Mouse (Mus musculus) cerebellum, postnatal 4 days (tissue): ENCODE results near the gene Clic4.

Source experiments
- DNase-seq, 2 experiments: peaks; one replicate each; pipeline ENCODE4 v3.0.0; 2022; ENCODE audit warnings: low spot score in 2 of 2, mixed read lengths in 1 of 2

The Clic4 gene

DNA sequence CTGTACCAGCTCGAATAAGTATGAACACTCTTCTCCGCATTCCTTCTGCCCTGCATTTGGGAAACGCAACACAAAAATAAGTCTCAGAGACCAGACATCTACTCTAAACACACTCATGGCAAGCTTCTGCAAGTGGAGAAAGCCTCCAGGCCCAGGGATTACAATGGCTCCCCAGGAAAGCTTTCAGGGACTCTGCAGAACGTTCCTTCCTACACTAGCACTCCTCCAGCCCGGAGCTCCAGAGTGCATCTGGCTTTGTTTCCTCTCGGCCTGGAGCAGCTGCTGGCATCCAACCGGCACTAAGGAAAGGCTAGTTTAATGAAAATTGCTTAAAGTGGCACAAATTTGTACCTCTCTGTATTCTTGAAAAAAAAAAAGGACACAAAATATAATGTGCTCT is 14.1 kb downstream of the Clic4 start:
- DNase-seq: peak in 1 of 2 experiments; percentile 17

DNA sequence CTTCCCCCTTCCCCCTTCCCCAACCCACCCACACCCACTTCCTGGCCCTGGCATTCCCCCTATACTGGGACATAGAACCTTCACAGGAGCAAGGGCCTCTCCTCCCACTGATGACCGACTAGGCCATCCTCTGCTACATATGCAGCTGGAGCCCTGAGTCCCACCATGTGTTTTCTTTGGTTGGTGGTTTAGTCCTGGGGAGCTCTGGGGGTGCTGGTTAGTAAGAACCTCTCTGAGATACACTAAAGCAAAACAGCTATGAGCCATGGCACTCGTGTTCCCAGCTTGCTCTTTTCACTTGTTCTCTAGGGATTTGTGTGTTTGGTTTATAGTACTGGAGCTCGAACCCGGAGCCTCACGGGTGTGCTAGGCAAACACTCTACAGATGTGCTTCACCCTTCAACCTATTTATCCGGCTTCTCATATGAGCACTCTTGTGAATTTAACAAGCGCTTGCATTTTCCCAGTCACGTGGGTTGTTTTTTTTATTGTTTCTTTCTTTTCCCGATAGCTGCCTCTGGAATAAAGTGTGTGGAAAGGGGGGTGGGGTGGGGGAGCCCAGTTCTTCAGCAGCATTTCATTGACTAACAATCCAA is 14.6 kb downstream of the Clic4 start:
- no peak for DNase-seq

DNA sequence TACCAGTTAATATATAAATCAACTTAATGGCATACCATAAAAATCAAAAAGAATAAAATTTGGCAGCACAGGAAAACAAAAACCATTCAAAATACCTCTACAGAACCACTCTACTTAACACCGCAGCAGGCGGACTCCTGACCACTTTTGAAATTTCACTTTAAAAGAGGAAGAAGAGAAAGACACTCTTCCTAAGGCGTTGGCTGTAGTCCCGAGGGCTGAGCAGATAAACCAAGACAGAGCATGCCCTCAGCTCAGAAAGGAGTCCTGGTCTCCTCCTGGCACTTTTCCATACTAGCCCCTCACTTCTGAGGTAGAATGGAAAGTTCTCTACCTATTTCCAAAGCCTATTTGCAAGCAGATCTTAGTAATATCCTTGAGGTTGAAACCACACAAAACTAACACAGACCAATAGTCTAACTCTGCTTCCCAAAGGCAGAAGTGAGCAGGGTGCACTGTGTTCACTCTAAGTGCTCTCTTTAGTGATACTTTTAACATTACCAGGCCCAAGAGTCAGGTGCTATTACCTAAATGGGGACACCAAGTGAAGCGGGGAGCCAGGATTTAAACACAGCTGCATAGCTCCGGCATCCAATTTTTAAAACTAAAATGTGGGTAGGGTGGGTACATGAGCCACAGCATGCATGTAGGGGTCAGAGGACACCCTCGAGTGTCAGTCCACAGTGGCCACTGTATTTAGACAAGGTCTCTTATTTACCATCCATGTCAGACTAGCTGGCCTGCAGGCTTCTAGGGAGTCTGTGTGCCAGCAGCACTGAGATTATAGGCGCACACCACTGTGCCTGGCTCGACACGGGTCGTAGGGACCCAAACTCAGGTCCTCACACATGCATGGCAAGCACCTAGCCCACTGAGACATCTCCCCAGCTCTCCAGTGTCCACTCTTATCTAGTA is 15.8 kb downstream of the Clic4 start:
- DNase-seq: no peak

DNA sequence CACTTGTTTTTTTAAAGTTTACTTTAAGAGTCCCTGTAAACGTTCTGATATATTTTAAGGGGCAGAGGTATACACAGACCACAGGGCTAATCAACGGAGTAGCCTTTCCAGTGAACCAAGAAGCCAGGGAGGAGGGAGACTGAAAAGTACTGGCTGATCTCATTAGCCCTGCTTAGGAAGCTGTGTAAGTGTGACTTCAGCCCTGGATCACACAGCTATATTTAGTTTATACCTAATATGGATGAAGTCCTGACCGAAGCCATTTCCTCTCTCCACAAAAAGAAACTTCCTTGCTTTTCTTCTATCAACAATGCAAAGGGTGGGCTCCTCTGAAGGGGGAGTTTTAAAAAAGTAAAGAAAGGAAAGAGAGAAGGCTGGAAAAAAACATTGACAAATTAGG is 17.8 kb downstream of the Clic4 start:
- DNase-seq: no peak

DNA sequence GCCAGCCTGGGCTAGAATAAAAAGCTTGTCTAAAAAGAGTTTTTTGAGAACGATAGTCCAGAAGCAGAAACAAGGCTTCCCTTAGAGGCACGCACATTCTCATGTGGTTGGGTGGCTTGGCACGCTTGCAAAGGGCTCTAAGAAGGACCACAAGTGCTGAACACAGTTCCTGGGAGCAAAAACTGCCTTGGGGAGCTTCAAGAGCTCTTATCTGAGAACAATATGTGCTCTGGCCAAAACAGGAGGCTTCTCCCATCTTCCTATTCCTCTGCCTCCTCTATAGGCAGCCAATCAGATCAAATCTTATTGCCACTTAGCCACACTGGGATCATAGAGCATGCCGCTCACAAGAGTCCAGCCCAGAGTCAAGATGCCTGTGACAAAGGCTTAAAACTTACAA is 18.3 kb downstream of the Clic4 start:
- no peak for DNase-seq

DNA sequence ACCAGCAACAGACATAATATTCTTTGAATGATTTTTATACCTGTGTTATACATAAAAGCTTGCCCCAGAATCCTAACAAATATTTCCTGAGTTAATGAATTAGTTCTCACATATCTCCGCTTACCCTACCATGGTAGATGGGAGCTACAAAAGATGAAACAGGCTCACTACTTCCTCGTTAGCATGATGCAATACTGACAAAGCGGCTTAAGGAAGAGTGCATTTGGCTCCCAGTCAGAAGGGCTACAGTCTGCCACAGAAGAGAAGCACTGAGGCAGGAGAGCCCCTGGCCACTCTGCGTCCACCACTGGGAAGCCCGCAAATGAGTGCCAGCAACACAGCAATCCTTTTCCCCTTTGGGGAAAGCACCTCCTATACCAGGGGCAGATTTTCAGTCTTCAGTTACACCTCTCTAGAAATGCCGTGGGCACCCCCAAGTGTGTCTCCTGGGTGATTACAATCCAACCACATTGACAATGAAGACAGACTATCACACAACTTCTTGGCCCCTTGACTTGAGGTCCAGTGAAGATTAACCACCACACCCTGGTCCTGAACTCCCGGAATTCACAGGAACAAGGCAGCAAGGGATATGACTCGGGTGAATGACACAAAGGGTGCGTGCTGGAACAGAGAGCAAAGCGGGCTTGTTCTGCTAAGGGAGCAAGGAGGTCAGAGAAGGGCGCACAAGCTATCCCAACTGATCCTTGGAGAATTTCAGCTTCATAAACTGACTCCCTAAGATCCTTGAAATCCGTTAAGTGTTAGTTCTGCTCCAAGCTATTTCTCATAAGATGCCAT is 19.2 kb downstream of the Clic4 start:
- no peak for DNase-seq

DNA sequence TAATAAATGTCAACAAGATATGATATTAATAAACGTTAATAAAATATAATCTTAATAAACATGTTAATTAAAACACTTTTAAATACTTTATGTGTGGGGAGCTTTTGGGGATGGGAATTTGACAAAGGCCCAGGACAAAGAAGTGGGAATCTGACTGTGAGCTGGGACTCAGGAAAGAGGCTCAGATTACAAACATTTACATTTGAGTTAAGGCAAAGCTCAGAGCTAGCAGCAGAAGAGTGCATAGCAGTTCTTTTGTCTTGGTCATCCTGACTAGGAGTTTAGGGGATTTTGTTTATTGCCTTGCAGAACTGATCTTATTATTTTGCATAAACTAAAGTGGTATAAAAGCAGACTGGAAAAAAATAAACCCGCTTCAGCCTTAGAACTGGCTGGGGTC is 20.8 kb downstream of the Clic4 start:
- no peak for DNase-seq

DNA sequence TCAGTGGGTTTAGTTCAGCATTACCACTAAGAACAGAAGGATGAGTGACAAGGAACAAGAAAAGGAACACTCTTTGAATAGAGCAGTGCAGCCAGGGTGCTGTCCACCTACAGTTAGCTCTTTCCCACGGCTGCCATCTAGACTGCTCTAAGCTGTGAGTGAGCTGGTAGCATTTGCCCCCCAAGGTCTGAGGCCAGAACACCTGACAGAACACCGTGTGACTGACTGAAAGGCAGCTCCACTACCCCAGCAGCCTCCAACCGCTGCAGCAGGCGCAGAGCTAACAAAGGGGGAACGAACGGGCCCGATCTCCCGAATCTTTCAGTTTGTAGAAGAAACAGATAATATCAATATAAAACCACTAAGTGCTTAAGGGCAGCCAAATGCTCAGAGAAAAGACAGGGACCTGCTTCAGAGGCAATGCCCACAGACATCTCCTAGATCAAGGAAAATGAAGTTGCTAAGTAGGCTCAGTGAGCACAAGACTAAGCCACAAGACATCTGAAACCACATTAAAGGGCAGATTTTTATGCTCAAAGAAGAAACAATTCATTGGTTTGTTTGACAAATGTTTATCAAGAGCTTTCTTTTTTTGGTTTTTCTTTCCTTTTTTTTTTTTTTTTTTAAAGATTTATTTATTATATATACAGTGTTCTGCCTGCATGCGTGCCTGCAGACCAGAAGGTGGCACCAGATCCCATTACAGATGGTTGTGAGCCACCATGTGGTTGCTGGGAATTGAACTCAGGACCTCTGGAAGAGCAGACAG is 24.2 kb downstream of the Clic4 start:
- no peak for DNase-seq

DNA sequence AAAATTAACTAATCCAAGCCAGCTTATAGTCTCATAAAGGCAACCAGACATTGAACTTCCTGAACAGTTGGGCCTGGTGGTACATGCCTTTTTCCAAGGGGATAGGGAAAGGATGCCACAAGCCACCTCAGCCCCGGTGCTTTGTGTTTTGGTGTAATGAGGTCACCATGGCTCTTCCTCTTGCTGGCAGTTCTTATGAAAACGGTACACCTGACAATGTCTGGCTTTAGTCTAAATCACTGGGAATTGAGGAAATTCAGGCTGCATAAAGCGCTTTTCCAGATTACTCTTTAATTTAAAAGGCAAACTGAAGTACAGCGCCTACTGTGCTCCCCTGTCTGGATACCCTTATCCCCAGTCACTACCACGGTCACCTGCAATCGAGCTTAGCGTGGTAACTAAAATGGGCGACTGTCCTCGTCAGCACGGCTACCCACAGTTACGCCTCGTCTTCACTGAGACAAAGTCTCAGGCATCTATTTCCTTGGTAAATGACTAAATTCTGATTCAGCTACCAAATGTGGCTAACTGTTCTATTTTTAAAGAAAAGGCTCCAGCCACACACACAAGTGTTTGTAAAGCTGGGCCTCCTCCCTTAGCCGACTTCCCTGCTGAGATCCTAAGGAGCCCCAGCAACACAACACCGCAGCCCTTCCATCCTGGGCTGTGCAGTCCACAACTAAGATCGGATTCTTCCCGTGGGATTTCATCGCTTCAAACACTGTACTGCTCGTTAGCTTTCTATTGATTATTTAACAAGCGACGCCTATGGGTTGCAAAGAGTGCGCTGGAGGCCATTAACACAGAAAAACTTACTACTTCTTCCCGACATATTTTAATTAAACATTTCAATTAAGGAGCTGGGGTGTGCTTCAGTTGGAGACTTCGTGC is 25.5 kb downstream of the Clic4 start:
- no peak for DNase-seq

DNA sequence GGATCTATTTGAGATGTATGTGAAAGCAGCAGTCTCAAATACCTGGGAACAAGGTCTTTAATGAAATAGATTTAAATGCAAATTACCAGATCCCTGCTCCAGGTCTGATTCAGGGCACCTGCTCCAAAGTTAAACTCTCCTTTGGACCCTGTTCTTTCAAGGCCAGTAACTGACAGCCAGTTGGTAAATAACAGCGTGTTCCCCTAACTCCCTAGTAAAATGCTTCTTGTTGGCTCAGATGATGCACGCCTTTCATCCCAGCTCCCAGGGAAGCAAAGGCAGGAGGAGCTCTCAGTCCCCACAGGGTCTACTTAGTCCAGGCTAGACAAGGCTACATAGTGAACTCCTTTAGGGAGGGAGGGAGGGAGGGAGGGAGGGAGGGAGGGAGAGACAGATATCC is 26.2 kb downstream of the Clic4 start:
- no peak for DNase-seq

DNA sequence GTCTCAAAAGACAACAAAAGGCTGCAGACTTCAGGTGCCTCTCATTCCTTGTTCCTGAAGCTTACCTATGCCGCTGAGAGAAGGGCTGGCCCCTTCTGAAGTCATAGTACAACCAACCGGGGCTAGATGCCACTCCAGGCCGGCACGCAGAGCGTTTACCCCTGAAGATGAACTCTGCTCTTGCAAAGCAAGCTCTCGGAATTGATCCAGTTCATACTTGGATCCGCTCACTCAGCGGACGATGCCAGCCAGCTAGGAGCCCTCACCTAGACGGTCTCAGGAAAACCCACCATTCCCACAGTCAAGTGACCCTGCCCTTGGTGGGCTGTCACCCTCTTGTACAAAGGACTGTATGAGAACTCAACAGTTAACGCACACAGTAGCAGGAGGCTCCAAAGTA is 26.8 kb downstream of the Clic4 start:
- no peak for DNase-seq

DNA sequence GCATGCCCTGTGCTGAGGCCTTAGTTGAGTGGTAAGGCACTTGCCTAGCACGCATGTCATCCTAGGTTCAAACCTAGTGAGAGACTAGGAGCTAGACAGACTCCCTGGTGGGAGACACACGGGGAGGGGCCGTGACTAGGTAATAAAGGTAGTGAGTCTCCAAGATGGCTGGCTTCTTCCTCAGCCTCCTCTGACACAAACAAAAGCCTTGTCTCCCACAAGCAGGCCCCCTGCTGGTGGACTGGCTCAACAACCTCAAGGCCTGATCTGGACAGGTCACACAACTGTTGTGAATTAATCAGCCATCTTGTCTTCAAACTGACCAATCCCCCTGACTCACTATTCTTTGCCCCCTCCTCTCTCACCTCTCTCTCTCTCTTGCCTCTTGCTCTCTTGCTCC is 28.3 kb downstream of the Clic4 start:
- no peak for DNase-seq

DNA sequence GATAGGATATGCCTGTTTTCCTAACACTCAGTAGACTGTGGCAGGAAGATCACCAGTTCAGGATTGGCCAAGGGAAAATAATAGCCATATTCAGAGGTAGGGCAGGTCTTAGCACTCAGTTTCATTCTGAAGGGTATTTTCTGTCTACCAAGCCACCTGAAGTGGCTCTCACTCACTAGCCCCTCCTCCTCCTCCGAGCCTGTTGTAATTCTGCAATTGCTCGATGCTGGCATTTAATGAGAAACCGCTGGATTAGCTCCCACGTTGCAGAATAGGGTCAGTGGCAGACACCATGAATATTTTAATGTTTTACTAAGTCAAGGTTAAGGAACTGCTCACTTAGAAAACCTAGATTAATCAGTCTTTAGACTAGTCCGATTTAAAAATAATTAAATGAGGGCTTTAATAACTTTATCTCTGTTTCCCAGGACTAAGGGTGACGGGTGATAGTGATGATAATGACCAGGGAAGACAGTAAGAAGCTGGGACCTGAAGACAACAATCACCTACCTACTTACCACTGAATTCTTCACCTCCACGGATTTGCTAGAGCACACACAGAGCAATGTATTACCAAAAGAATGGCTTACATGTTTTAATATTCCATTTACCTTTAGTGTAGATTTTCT is 29.6 kb downstream of the Clic4 start:
- no peak for DNase-seq

DNA sequence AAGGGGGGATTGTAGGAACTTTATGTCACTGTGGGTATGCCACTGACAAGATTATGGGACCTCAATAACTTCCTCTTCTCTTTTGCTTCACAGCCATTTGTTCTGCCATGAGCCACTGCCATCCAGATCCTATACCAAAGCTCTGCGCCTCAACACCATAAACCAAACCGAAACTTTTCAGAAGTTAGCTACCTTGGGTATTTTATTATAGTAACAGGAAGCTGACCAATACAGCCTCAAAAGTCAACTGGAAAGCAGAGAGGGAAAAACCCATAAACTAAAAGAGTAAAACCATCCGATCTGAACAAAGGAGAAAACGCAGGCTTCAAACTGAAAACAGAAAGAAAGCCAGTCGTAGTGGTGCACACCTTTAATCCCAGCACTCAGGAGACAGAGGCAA is 30.2 kb downstream of the Clic4 start:
- DNase-seq: no peak

DNA sequence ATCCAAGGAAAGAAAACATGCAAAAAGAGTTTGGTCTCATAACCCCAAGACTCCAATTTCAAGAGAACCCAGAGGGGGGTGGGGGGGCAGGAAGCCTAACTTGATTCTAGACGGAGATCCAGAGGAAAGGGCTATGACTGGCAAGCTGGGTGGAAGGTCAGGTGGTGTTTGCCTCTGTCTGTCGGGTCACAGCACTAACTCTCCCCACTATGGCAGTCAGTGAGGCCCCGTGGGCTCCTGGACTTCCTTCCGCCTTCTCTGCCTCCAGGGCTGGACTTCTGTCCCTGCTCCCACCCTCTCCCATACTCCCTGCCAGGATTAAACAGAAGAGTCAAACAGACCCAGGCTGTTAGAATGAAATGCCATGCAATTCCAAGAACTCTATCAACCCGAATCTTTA is 30.9 kb downstream of the Clic4 start:
- DNase-seq: no peak

DNA sequence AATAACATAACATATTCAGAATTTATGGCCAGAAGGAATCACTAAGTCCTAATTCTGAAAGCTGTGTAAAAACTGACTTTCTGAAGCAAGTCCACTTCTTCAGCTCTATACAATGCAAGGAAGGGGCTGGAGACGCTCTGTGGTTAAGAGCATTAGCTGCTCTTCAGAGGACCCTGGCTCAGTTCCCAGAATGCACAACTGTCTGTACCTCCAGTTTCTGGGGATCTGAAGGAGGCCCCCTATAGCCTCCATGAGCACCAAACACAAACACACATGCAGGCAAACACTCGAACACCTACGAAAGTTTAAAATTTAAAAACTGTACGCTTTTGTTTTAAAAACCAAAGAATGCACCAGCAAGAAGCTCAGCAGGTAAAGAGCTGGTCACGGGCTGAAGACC is 31.5 kb downstream of the Clic4 start:
- no peak for DNase-seq

DNA sequence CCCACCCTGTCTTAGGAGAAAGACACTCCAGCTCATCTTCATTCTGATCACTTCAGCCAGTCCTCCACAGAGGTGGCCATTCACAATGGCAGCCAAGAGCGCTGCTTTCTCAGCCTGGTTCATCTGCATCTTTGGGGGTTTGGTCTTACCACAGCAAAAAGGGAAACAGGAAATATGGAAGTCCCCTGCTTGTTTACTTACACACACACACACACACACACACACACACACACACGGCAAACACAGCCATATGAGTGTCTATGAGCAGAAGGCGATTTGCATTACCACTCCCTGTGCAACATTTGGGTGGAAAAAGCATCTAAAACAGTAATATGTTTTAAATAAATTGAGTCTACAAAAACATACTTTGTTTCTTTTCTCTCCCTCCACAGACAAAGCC is 32.3 kb downstream of the Clic4 start:
- DNase-seq: no peak

DNA sequence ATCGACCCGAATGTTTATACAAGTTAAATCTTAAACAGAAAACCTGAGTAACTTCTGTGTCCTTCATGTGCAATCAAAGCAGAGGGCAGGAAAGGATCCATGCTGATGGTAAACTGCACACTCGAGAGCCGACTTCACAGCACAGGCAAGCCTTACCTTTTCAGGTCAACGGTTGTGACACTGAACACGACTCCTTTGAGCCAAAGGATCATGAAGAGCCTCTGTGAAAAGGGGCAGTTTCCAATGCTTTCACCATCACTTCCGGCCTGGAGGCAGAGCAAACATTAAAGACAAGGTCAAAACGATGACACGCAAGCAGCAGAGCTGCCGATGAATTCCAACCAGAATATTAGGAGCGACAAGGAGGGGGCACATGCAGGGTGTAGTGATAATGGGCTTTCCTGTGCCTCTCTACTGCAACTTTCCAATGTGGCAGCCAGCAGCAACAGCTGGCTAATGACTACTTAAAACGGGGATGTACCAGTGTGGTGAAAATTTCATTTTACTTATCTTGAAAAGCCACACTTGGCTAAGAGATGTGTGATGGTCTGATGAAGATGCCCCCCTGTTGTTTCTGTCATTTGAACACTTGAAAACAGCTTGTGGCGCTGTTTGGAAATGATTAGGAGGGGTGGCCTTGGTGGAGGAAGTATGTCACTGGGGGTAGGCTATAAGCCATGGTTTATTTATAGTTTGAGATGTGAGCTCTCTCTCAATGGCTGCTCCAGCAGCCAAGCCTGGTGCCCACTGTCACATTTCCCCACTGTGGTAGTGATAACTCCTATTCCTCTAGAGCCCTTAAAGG is 33.7 kb downstream of the Clic4 start:
- no peak for DNase-seq

DNA sequence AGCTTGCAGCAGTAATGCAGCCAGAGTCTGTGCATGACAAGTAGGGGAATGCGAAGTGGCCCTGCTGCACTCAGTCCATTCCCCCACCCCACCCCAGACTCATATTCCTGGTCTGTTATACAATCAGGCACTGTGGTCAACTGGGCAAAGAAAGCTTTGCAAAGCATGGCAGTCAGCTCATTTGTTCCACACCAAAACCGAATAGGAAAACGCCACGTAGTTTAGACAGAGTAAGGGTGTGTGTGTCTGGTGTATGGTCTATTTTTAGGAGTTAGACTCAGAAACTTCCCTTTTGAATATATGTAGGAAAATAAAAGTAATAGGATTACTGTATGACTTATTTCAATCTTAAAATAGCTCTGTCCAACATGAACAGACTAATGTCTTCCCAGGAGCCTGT is 36.0 kb downstream of the Clic4 start:
- DNase-seq: no peak

DNA sequence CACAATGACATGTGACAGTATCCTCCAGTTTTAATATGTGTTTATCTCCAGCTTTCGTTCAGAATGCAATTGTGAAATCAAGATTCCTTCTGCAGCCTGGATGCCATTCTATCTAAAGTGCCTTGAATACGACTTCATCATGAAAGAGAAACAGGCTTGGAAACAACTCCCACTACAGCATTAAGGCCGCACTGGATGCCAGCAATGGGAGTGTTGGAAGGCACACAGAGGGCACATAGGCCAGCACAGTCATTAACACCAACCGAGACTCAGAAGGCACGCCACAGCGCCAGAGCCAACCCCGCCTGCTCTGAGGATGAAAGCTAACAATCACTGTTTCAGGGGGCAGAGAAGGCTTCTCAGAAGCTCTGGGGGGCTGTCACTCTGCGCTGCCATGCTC is 37.1 kb downstream of the Clic4 start:
- no peak for DNase-seq
